Mouse (Mus musculus): ENCODE data around the gene Casc1. TPM values are rescaled to one million over a fixed set of nuclear protein-coding genes. Genes with fewer than 3 reads are reported as not detected.

The Casc1 gene
- polyA plus RNA-seq, 1 experiment from 2014 or later = 0.79 TPM

DNA sequence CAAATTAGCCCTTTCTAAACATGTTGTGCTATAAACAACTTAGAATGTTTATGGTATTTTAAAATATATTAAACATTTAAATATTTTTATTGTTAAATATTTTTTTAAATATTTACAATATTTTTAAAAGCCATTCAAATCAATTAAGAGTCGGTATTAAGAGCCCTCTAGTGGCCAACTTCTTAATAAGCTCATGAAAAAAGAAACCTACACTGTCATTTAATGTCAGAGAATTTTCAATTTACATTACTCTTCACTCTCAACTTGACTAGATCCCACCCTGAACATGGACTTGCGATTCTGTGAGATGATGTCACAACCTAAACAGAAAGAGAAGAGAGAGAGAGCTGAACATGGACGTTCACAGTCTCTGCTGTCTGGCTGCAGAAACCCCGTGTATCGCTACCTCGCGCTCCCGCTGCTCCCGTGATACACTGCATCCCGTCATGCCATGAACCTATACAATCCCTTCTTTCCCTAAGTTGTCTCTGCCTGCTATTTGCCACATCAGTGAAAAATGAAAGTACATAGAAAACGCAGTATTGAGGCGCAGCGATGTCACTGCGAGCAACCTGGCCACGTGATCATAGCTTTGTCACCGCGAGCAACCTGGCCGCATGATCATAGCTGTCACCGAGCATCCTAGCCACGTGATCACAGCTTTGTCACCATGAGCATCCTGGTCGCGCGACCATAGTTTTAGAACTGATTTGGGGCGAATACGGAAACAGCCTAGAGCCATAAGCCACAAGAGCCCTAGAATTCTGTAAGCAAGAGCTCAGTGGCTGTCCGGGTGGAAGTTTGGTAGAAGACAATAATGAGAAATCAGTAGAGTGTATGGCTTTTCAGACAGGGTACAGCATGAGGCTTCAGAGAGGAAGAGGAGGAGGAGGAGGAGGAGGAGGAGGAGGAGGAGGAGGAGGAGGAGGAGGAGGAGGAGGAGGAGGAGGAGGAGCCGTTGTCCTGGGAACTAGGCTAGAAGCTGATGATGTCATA is 23.4 kb downstream of the Casc1 start:
- ATAC-seq (ENCODE audit: low FRiP score, low TSS enrichment) = peak; percentile 39; the same call in 1 of the 2 replicates
- Histone ChIP-seq H3K4me2 (replicated peaks; ENCODE audit: low read depth, low read length) (peak overlapping the region; percentile 42), H3K4me1 (ENCODE audit: control insufficient read depth, insufficient read depth, low read length) (no peaks in the 10 kb centered on the region), H3K27me3 (ENCODE audit: control insufficient read depth, insufficient read depth, low read length) (no peaks in the 10 kb centered on the region), H3K9me3 (ENCODE audit: control insufficient read depth, low read length) (no peaks in the 10 kb centered on the region), H3K4me3 (ENCODE audit: low read length) (peak overlapping the region; percentile 26), H3K9ac (ENCODE audit: low read depth, low read length) (no peak overlapping the region), H3K36me3 (ENCODE audit: control insufficient read depth, insufficient read depth, low read length) (no peaks in the 10 kb centered on the region), H3K27ac (ENCODE audit: low read depth, low read length) (no peak overlapping the region)
- 52% methylated on average over 27 of the region's 27 CpGs for WGBS

DNA sequence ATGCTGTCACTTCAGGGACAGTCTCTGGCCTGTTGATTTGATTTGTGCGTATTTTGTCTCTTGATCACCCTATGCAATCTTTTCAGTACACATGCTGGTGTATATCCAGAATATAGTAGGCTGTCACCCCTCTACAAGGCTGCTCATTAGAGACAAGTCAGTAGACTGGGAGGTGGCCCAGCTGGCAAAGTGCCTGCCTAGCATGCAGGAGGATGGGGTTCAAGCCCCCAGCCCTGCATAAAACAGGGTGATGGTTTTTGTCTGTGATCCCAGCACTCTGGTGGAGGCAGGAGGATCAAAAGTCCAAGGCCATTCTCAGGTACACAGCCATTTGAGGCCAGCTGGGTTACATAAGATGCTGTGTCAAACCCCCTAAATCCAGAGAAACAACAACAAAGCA is 24.7 kb downstream of the Casc1 start:
- Histone ChIP-seq H3K9ac (ENCODE audit: low read depth, low read length) (no peak overlapping the region), H3K4me3 (ENCODE audit: low read length) (no peak overlapping the region), H3K36me3 (ENCODE audit: control insufficient read depth, insufficient read depth, low read length) (no peaks in the 10 kb centered on the region), H3K27ac (ENCODE audit: low read depth, low read length) (no peak overlapping the region), H3K4me2 (replicated peaks; ENCODE audit: low read depth, low read length) (no peak overlapping the region), H3K27me3 (ENCODE audit: control insufficient read depth, insufficient read depth, low read length) (no peaks in the 10 kb centered on the region), H3K4me1 (ENCODE audit: control insufficient read depth, insufficient read depth, low read length) (no peaks in the 10 kb centered on the region), H3K9me3 (ENCODE audit: control insufficient read depth, low read length) (no peaks in the 10 kb centered on the region)
- 87% methylated on average over 1 of the region's 1 CpGs for WGBS
- ATAC-seq (ENCODE audit: low FRiP score, low TSS enrichment) = no peak

DNA sequence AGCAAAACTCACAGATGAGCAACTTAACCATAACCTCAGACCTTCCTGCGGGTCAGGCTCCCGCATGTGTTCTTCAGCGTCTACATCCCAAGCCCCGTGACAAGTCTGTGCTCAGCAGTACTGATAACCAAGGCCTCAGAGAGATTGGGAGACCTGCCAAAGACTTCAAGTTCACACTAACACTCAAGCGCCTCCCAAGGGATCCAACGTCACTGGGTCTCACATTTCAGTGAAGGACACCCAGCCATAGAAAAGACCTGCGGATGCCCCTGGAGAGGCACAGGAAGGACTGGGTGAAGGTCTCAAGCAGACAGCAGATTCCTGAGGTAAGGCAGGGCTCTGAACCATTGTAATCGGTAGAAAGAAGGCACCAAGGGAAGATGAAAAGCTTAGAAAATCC is 28.8 kb downstream of the Casc1 start:
- 71% methylated on average over 8 of the region's 8 CpGs for WGBS
- H3K4me1 ChIP-seq (ENCODE audit: control insufficient read depth, insufficient read depth, low read length) = no peaks in the 10 kb centered on the region
- H3K9ac ChIP-seq (ENCODE audit: low read depth, low read length) = no peak overlapping the region
- no peaks in the 10 kb centered on the region for H3K27me3 ChIP-seq (ENCODE audit: control insufficient read depth, insufficient read depth, low read length)
- H3K9me3 ChIP-seq (ENCODE audit: control insufficient read depth, low read length) = no peaks in the 10 kb centered on the region
- no peak overlapping the region for H3K27ac ChIP-seq (ENCODE audit: low read depth, low read length)
- H3K4me2 ChIP-seq (replicated peaks; ENCODE audit: low read depth, low read length) = no peak overlapping the region
- no peaks in the 10 kb centered on the region for H3K36me3 ChIP-seq (ENCODE audit: control insufficient read depth, insufficient read depth, low read length)
- ATAC-seq (ENCODE audit: low FRiP score, low TSS enrichment) = no peak
- no peak overlapping the region for H3K4me3 ChIP-seq (ENCODE audit: low read length)

DNA sequence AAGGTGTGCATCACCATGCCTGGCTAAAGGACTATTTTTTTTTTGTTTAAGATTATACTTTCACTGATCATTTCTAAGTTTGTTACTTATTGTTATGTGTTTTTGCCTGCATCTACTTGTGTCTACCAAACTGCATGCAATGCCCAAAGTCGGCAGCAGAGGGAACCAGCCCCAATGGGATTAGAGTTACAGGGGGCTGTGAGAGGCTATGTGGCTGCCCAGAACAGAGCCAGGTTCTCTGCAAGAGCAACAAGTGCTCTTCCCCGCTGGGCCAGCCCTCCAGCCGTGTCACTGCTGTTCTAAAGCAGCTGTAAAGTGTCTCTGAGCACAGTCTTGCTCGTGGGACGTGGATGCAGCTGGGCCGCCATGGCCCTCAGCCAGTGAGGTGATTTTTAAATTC is 31.1 kb downstream of the Casc1 start:
- 21% methylated on average over 6 of the region's 6 CpGs for WGBS
- H3K4me3 ChIP-seq (ENCODE audit: low read length) = no peak overlapping the region
- H3K36me3 ChIP-seq (ENCODE audit: control insufficient read depth, insufficient read depth, low read length) = no peaks in the 10 kb centered on the region
- ATAC-seq (ENCODE audit: low FRiP score, low TSS enrichment) = peak; percentile 47
- no peak overlapping the region for H3K4me2 ChIP-seq (replicated peaks; ENCODE audit: low read depth, low read length)
- no peak overlapping the region for H3K27ac ChIP-seq (ENCODE audit: low read depth, low read length)
- H3K9ac ChIP-seq (ENCODE audit: low read depth, low read length) = no peak overlapping the region
- H3K9me3 ChIP-seq (ENCODE audit: control insufficient read depth, low read length) = no peaks in the 10 kb centered on the region
- peaks cover 6% of the 10 kb centered on the region; the same call in 1 of the 2 replicates for H3K27me3 ChIP-seq (ENCODE audit: control insufficient read depth, insufficient read depth, low read length)
- peaks cover 1% of the 10 kb centered on the region for H3K4me1 ChIP-seq (ENCODE audit: control insufficient read depth, insufficient read depth, low read length)

DNA sequence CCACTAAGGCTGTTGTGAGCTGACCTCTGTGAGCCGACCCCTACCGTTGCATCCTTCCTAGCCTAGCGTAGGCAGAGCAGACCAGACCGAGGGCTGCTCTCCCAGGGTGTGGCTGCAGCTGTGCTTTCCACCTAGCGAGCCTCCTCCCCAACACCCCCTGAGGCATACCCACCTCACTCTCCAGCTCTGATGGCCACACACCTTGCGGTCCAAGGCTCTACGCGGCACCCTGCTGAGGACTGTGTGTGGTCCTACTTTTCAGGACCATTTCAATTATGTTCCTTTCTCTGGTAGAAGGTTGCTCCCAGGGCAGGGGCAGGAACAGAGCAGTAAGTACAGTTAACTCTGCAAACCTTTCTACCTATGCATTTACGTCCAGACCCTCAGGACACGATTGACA is 34.3 kb downstream of the Casc1 start:
- H3K9me3 ChIP-seq (ENCODE audit: control insufficient read depth, low read length) = no peaks in the 10 kb centered on the region
- 48% methylated on average over 10 of the region's 10 CpGs for WGBS
- H3K27ac ChIP-seq (ENCODE audit: low read depth, low read length) = no peak overlapping the region
- no peak for ATAC-seq (ENCODE audit: low FRiP score, low TSS enrichment)
- H3K4me3 ChIP-seq (ENCODE audit: low read length) = no peak overlapping the region
- H3K9ac ChIP-seq (ENCODE audit: low read depth, low read length) = no peak overlapping the region
- no peak overlapping the region for H3K4me2 ChIP-seq (replicated peaks; ENCODE audit: low read depth, low read length)
- peaks cover 13% of the 10 kb centered on the region for H3K4me1 ChIP-seq (ENCODE audit: control insufficient read depth, insufficient read depth, low read length)
- peaks cover 6% of the 10 kb centered on the region; the same call in 1 of the 2 replicates for H3K27me3 ChIP-seq (ENCODE audit: control insufficient read depth, insufficient read depth, low read length)
- H3K36me3 ChIP-seq (ENCODE audit: control insufficient read depth, insufficient read depth, low read length) = no peaks in the 10 kb centered on the region

DNA sequence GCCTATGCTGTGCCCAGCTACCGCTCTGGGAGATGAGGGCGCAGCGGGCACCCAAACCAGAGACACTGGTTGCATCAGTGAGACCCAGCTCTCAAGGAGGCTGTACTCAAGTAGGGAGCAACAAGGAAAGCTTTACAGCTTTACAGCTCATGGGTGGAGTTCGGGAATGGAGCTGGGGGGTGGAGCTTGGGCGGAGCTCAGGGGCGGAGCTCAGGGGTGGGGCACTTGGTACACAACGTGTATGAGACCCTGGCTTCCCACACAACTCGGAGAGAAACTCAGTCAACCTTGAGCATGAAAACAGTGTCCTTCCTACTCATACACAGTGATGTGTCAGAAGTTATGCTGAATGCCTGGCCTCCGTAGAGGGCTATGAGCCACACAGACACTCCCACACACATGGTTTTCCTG is 35.2 kb downstream of the Casc1 start:
- Histone ChIP-seq H3K9ac (ENCODE audit: low read depth, low read length) (no peak overlapping the region), H3K27ac (ENCODE audit: low read depth, low read length) (no peak overlapping the region), H3K4me2 (replicated peaks; ENCODE audit: low read depth, low read length) (peak overlapping the region; percentile 24), H3K9me3 (ENCODE audit: control insufficient read depth, low read length) (no peaks in the 10 kb centered on the region), H3K4me3 (ENCODE audit: low read length) (no peak overlapping the region), H3K36me3 (ENCODE audit: control insufficient read depth, insufficient read depth, low read length) (no peaks in the 10 kb centered on the region), H3K27me3 (ENCODE audit: control insufficient read depth, insufficient read depth, low read length) (peaks cover 6% of the 10 kb centered on the region; the same call in 1 of the 2 replicates), H3K4me1 (ENCODE audit: control insufficient read depth, insufficient read depth, low read length) (peaks cover 13% of the 10 kb centered on the region)
- WGBS = 25% methylated on average over 9 of the region's 9 CpGs
- ATAC-seq (ENCODE audit: low FRiP score, low TSS enrichment) = peak; percentile 51; the same call in 1 of the 2 replicates

DNA sequence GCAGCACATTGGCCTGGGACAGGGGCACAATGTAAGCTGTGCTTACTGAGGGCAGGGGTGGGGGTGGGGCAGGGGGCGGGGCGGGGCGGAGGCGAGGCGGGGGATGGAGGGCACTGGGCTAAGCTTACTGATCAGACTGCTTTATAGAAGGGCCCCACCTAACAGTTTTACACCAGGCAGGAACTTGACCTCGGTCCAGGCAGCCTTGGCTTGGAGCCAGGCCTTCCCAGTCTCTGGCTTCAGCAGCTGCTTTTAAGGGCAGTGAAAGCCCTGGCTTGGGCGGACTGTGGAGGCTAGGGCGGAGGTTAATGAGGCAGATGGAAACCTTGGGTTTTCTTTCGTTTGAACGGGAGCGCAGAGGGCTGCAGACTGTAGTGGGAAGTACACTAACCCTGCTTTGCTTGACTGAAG is 37.0 kb downstream of the Casc1 start:
- Histone ChIP-seq H3K4me3 (ENCODE audit: low read length) (no peak overlapping the region), H3K4me2 (replicated peaks; ENCODE audit: low read depth, low read length) (peak overlapping the region; percentile 19), H3K36me3 (ENCODE audit: control insufficient read depth, insufficient read depth, low read length) (no peaks in the 10 kb centered on the region), H3K27me3 (ENCODE audit: control insufficient read depth, insufficient read depth, low read length) (peaks cover 6% of the 10 kb centered on the region; the same call in 1 of the 2 replicates), H3K4me1 (ENCODE audit: control insufficient read depth, insufficient read depth, low read length) (peaks cover 13% of the 10 kb centered on the region), H3K9ac (ENCODE audit: low read depth, low read length) (no peak overlapping the region), H3K27ac (ENCODE audit: low read depth, low read length) (no peak overlapping the region), H3K9me3 (ENCODE audit: control insufficient read depth, low read length) (no peaks in the 10 kb centered on the region)
- peak; percentile 83 for ATAC-seq (ENCODE audit: low FRiP score, low TSS enrichment)
- 3% methylated on average over 11 of the region's 11 CpGs for WGBS

DNA sequence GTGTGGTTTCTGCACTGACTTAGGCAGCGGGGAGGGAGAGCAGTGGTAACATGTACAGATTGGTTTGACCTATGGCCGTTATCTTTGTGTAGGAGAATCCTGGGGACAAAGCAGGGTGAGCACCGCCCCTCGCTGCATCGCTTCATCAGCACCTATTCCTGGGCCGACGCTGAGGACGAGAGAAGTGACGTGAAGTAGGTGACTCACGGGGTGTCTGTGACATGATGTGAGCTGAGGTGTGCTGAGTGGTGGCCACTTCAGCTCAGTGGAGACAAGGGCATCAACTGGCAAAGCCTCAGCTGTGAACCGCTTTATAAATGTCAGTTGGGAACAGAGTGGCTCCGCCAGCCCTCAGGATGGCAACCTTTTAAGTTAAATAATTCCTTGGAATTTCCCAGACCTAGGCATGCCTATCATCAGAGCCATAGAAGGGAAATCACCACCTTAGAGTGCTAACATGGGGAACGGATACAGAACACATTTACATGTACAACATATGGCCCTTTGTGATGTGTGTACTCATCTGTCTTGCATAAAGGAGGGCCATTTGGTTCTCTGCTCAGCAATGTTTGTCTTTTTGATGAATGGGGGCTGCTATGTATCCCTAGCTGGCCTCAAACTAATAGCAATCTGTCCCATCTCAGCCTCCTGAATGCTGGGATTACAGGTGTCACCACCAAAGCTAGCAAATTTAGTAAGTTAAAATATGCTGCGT is 38.8 kb downstream of the Casc1 start:
- no peak overlapping the region for H3K4me2 ChIP-seq (replicated peaks; ENCODE audit: low read depth, low read length)
- WGBS = 87% methylated on average over 14 of the region's 14 CpGs
- H3K9me3 ChIP-seq (ENCODE audit: control insufficient read depth, low read length) = no peaks in the 10 kb centered on the region
- H3K4me1 ChIP-seq (ENCODE audit: control insufficient read depth, insufficient read depth, low read length) = peaks cover 13% of the 10 kb centered on the region
- H3K4me3 ChIP-seq (ENCODE audit: low read length) = no peak overlapping the region
- H3K27me3 ChIP-seq (ENCODE audit: control insufficient read depth, insufficient read depth, low read length) = peaks cover 6% of the 10 kb centered on the region; the same call in 1 of the 2 replicates
- no peak overlapping the region for H3K9ac ChIP-seq (ENCODE audit: low read depth, low read length)
- ATAC-seq (ENCODE audit: low FRiP score, low TSS enrichment) = no peak
- H3K36me3 ChIP-seq (ENCODE audit: control insufficient read depth, insufficient read depth, low read length) = no peaks in the 10 kb centered on the region
- H3K27ac ChIP-seq (ENCODE audit: low read depth, low read length) = no peak overlapping the region

DNA sequence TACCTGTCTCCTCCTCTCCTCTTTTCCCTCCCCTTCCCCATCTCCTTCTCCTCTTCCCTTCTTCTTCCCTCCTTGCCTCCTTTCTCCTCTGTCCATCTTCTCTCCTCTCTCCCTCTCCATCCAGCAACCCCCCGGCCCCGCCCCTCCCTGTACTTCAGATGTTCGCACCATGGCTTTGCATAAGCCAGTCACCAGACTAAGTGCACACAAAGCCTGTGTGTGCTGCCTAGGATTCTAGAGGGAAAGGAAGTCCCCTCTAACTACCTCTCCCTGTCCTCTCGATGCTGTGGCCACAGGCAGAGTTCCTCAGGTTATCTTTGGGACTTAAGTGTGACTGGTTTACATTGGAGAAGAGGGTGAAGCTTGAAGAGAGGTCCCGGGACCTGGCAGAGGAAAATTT is 50.2 kb downstream of the Casc1 start:
- no peak overlapping the region for H3K4me3 ChIP-seq (ENCODE audit: low read length)
- ATAC-seq (ENCODE audit: low FRiP score, low TSS enrichment) = no peak
- no peak overlapping the region for H3K9ac ChIP-seq (ENCODE audit: low read depth, low read length)
- no peaks in the 10 kb centered on the region for H3K36me3 ChIP-seq (ENCODE audit: control insufficient read depth, insufficient read depth, low read length)
- no peaks in the 10 kb centered on the region for H3K4me1 ChIP-seq (ENCODE audit: control insufficient read depth, insufficient read depth, low read length)
- no peak overlapping the region for H3K4me2 ChIP-seq (replicated peaks; ENCODE audit: low read depth, low read length)
- H3K9me3 ChIP-seq (ENCODE audit: control insufficient read depth, low read length) = no peaks in the 10 kb centered on the region
- no peaks in the 10 kb centered on the region for H3K27me3 ChIP-seq (ENCODE audit: control insufficient read depth, insufficient read depth, low read length)
- no peak overlapping the region for H3K27ac ChIP-seq (ENCODE audit: low read depth, low read length)
- WGBS = 67% methylated on average over 5 of the region's 5 CpGs

Data from kidney, embryonic 14.5 days (tissue).